Mouse (Mus musculus): Measurements from ENCODE around the gene Enpp6. TPM values are rescaled to one million over a fixed set of nuclear protein-coding genes. Genes with fewer than 3 reads are reported as not detected.
"Not testable (repeated sequence)": the region's sequence is repeated elsewhere in the genome, so short reads cannot be mapped to it uniquely, and the experiment has no call there.

Enpp6 gene
- total RNA-seq, 2 experiments from 2014 or later: 6.7 to 9.9 TPM

DNA sequence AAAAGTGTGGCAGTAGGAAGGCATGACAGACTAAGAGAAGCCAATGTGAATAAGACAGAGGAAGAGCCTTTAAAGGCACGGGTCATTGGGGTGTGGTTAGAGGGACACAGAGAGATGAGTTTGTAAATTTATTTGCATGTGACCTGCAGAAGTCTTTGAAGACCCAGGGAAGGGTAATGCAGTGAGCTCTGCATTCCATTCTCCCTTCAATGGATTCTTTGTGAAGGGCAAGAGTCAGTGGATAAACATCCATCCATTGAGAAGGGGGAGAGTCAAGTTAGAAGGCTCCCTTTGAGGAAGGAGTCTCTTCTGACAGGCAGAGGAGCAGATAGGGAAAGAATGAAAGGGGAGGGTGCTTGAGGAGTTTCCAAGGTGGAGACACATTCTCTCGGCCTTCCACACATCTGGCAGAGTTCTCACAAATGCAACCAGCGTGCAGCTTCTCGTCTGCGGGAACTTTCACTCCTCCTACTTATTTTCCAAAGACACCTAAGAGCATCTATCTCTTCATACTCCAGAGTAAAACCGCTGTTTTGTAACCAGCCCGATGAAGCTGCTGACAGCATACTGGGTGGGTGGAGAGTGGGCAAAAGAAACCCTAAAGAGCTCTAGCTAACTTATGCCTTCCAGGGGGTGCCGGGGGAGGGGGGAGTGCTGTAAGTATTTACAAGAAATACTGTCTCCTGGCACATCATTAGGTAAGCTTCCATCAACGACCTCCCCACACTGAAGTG lies 9.4 kb downstream of the Enpp6 start:
- no peak for DNase-seq

DNA sequence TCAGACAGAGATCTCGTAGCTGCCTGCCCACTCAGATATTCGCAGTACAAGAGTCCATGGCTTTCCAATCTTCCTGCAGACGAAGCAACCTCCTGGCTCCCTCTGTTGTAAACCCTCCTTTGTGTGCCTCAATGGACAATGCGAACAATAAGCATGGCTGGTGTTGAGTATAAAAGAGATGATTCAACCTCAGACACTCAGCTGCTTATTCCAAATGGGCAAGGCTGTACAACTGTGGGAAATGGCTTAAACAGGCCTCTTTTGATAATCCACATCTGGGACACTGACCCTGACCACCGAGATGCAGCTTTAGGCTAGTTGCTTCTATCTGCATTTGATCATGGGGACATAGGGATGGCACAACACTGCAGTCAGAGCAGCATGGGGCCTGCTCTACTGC lies 19.0 kb downstream of the Enpp6 start:
- DNase-seq: no peak

DNA sequence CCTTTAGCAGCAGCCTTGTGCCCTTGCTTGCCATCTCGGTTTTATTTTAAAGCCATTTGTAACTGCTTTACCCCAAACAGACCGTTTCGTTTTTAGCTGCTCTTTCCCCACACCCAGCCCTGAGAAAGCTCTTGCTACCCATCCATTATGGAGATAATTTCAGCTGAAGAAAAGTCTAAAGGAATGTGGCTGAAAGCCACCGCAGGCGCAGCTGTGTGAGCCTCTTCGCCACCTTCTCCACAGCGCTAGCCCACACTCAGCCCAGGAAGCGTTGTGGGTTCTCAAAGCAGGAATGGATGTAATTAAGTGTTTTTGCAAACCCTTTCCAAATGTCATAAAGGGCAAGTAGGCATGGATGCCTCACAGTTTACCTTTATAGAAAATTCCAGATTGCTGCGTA lies 20.1 kb downstream of the Enpp6 start:
- DNase-seq: no peak

DNA sequence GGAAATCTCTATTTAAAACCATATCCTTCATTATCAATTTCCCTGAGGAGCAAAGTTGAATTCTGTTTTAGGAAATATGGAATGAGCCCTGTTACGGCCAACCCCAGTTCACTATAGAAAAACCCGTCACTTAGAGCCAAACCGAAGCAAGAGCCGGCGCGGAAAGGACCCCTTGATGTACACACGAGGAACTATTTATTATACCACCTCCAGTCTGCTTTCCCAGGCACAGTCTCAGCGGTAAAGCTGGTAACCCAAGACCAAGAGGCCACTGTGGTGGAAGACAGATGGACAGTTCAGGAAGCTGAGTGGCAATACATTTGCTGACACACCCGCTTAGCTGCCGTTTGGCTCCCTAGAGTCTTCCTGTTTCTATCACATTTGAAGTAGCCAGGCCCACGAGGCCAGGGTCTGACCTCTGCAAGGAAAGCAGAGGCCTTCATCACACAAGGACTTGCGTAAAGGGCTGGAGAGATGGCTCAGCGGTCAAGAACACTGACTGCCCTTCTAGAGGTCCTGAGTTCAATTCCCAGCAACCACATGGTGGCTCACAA lies 21.6 kb downstream of the Enpp6 start:
- DNase-seq: no peak

DNA sequence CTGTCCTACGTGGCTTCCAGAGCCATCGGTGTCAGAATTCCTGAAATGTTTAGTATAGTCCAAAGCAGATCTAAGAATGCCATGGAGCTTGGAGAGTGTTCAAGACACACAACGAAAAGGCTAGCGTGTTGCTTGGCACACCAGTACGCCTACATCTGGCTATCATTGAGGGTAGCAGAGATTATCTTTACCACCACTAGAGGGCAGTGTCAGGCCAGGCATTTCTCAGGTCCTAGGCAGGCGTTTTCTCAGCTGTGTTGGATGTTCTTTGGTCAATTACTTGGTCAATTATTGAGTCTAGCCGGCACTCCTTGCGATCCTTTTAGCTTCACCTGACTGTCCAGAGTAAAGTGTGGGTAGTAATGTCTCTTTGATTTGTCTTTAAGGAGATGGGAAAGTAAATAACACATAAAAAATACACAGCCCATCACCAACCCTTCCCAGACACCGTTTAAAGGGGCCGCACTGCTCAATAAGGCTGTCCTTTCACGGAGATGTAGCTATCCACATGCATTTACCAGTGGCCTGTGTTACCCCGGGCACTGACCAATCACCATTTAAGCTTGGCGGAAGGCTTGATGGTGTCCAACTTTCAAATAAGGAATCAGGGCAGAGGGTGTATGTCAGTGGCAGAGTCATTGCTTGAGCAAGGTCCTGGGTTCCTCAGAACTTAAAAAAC lies 29.7 kb downstream of the Enpp6 start:
- DNase-seq: peak; percentile 53 to 69

DNA sequence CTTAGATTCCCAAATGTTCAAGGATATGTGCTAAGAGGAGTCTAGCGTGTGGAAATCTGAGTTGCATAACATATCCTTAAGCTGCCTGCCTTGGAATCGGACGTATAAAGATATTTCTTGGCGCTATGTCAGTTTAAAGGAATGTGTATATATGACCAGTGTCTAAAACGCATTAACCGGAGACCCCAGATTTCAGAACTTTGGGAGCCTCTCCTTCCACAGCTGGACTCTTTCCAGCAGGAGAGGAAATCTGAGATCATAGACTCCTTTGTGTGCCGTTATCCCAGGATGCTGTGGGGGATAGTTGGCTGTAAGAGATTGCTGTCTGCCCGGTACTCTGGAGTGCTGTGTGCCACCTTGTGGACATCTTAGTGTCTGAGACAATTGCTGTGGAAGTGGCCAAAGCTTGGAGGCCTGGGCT lies 34.5 kb downstream of the Enpp6 start:
- no peak for DNase-seq

DNA sequence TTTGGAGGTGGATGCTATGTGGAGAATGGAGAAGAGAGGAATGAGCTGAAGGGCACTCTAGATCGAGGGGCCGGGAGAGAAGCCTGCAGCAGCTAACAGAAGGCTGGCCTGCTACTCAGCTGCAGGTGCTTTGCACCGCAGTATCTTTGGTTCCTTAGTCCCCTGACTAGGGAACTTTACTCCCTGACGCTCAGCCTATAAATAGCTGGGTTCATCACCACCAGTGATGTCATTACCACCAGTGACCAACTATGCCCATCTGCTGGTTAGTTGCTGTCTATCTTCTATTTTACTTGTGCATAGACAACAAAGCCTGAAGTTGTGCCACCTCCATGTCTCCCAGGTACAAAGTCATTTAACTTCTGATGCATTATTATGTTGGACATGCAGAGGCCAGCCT lies 37.9 kb downstream of the Enpp6 start:
- DNase-seq: no peak

DNA sequence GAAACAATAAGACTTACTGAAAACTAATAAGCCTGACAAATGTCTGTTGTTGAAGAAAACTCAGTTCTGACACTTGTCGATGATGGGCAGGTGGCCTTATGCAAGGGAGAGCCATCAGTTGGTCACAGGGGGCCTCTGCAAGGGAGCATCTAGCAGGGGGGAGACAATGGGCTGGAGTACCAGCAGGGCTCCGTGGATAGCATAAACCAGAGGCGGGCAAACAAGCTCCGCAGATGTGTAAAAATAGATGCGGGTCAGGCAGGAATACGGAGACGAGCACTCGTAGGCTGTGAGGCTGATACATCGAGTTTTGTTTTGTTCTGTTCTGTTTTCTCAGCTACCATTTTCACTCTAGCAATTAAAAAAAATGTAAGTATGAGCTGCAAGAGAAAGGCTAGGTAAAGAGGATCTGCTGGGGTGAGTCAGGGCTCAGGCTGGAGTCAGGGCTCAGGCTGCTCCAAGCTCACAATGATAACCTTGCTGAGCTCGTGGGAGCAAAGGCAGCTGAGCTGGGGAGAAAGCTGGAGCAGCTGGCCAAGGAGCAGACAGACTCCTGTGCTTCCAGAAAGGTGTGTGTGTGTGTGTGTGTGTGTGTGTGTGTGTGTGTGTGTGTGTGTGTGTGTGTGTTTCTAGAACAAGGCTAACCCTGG lies 40.3 kb downstream of the Enpp6 start:
- no peak for DNase-seq

DNA sequence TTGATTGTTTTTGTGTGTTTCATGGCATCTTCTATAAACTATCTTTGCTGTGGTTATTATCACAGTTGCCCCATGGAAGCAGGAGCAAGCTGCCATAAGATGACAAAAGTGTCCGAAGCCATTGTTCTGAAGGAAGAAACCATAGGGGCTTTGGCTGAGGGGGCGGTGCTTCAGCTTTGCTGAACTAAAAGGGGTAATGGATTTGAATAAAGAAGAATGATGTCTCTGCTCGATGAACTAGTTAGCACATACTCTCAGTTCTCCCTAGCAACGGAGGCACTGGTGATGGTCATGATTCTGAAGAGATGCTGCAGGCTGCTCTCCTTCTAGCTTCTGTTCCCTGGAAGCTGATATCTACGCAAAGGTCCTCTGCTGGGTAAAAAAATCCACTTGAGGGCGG lies 41.8 kb downstream of the Enpp6 start:
- DNase-seq: no peak

DNA sequence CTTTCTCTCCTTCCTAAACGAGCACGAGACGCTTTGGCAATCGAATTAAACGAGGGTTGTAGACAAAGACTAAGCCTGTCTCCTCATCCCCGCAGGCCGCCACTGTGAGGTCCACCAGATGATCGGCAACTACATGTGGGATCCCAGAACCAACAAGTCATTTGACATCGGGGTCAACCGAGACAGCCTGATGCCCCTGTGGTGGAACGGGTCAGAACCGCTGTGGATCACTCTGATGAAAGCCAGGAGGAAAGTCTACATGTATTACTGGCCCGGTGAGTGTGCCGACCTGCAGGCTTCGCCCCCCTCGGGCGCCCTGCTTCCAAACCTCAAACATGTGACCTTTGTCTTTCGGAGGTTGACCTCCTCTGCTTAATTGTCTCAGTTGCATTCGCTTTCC lies 43.6 kb downstream of the Enpp6 start:
- DNase-seq: no peak

DNA sequence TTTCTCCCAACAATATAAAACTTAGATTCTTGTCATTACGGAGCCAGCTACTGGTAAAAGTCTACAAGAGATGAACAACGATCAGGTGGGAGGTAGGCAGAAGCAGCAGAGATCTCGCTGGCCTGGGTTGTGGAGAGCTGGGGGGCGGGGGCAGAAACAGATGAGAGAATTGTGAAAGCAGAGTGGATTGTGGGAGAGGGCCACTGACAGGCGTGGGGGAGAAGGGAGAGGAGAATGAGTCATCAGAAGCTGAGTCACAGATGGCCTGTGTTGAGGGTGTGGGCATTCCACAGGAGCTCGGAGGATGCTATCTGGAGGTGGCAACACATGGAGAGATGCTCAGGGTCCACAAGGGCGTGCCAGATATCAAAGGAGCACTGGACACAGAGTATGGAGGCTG lies 45.4 kb downstream of the Enpp6 start:
- peak; percentile 24 to 43 for DNase-seq

DNA sequence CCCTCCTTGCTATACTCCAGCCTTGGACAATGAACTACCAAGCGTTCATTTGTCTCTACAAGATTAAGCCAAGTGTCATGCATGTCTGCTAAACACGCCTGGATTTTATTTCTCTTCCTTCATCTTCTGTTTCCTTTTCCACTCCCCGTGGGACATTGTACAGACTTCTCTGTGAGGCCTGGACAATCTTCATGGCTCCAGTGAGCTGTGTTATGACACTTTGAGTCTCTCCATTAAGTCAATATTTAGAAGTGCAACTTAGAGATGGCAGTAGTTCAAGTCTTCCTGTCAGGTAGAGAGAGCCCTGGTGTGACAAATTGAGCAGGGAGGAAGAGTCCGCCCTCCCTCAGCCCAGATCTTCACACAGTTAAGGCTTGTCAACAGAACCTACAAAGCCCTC lies 47.3 kb downstream of the Enpp6 start:
- DNase-seq: no peak

DNA sequence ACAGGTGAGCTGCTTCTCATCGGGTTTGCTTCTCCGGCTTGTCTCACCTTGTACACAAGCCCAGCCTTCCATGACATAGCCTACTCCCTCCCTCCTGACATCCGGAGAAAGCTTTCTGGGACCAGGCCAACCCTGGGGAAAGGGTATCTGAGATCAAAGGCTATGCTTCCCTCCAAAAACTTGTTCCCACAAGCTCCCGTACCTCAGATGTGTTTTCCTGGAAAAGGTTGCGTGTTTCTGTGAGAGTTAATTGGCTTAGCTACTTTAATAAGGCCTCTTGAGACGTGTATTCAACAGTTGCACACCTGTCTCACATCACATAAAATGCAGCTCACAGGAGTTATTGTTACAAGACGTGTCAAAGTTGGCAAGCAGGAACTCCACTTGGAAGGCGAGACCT lies 49.8 kb downstream of the Enpp6 start:
- DNase-seq: no peak

DNA sequence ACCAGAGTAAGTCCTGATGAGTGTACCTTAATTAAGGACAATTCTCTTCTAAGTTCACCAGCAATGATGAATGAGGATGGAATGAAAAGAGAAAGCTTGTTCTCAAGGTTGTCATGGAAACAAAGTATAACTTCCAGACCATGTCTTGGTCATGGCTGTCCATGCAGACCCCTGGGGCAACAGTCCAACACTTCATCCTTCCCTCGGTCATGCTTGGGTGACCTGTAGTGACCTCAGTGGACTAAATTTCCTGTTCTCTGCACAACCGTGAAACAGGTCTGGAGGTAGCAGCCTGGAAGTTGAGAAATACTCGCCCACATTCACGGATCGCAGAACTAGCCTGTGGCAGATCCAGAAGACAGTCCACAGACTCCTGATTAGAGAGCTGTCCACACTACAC lies 50.7 kb downstream of the Enpp6 start:
- DNase-seq: no peak

DNA sequence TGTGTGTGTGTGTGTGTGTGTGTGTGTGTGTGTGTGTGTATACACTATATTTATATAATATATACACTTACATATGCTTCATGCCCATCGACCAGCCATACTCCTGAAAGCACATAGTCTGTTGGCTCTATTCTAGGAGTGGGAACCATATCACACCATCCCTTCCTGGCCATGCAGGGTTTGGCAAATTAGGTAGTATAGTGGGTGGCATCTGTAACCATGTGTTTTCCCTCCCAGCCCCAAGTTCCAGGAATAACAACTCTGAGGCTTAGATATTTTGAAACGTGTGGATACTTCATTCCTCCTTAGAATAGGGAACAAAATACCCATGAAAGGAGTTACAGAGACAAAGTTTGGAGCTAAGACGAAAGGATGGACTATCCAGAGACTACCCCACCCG lies 53.5 kb downstream of the Enpp6 start:
- DNase-seq: not testable (repeated sequence)

DNA sequence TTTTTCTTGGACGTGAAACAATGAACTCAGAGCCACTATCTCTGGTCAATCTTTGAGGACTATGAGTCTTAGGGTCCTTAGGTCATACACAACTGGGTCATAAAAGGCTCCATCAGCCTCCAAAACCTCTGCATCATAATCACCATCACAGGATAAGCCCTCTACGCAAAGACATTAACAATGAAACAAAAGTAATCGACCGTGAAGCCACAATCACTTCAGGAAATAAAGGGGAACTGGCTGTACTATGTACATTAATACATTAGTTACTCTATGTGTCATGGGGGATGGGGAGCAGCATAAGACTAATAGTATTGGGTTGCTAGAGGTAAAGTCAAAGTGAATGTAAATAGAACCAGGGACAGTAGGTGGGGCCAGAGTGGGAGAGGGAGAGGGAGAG lies 59.7 kb downstream of the Enpp6 start:
- DNase-seq: no peak

DNA sequence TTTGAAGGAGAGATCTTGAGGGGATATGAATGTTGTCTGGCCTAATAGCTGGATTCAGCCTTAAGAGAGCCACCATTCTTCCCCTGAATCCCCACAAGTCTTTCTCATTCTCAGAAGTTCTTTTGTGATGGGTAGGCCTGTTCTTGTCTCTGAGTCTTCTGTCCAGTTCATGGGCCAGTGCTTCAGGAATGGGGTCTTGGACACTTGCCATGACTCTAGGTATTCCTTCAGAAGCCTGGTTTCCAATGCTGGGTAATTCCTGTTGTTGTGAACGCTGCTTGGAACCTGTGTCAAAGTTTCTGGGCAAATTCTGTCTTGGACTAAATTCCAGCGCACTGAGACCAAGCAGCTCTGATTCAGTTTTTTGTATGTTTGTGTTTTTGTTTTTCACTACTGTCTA lies 60.5 kb downstream of the Enpp6 start:
- no peak for DNase-seq

DNA sequence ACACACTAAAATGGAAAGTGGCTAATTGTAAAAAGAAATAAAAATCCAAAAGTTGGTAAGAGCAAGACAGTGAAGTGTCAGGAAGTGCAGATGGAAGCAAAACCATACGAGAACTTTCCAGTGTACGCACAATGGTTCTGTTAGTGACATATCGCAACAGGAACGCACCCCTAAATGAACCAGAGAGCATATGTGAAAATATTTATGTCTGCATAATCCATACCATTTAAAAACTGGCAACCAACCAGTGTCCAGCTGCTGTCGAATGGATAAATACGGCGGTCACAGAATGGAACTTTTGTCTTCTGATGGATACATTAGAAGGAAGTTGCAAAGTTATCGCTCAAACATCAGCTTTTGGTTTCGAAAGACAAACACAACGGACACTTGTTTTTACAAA lies 61.9 kb downstream of the Enpp6 start:
- no peak for DNase-seq

DNA sequence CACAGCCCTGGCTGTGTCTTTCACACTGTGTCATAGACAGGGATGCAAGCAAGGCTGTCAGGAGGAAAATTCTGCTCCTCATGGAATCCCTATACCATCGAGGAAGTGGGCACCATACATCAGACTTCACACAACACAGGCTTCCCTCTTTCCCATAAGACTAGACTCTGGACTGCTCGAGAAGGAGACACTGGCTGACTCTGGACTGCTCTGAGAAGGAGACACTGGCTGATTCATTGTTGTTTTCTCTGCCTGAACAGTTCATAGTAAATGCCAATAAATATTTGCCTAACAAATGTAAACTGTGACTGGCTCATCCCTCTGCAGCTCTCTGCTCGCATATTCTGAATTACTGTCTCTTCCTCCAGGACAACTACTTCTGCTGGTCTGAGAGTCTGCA lies 66.0 kb downstream of the Enpp6 start:
- DNase-seq: no peak

DNA sequence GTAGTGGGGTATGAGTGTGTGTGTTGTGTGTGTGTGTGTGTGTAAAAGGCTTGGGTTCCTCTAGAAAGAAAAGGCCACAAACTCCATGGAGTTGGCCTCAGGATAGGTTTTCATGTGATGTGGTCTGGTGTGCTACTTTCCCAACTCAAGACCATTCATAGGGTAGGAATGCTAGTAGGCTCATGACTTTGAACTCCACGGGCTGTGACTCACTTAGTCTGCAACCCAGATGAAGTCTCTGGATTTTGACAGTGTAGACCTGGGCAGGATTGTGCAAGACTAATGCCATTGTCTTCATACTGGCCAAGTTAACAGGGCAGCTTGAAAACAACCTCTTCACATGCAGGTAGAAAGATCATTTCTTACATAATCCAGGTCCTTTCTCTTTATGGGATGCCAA lies 69.4 kb downstream of the Enpp6 start:
- DNase-seq: no peak

DNA sequence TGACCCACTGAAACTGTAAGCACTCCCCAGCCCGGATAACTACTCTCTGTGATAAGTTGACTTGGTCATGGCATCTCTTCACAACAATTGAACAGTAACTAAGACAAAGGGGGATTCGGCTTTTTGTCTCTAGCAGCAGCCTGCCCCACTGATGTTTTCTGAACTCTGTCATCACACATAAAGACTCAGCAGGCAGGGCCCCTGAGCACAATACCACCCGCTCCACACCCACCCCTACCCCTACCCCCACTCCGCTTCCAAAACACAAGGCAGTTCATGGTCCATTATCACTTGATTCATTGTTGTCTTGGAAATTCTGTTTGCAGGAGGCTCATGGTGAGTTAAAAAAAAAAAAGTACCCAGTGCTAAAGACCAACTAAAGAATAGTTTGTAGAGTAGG lies 71.8 kb downstream of the Enpp6 start:
- no peak for DNase-seq

DNA sequence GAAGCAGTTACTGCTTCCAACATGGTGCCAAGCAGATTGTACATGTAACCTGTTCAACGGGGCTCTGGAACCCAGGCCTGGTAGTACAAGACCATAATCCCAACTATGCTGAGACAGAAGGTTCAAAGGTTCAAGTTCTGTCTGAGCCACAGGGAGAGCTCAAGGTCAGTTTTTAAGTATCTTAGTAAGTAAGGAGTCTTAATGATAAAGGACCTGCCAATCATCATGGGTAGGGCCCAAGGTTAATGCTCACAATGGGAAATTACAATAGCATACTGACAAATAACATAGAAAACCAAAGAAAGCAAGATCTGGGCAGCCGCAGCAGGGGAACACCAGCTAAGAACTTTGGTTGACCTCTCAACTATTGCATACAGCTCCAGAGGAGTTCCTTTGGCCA lies 72.3 kb downstream of the Enpp6 start:
- DNase-seq: no peak

DNA sequence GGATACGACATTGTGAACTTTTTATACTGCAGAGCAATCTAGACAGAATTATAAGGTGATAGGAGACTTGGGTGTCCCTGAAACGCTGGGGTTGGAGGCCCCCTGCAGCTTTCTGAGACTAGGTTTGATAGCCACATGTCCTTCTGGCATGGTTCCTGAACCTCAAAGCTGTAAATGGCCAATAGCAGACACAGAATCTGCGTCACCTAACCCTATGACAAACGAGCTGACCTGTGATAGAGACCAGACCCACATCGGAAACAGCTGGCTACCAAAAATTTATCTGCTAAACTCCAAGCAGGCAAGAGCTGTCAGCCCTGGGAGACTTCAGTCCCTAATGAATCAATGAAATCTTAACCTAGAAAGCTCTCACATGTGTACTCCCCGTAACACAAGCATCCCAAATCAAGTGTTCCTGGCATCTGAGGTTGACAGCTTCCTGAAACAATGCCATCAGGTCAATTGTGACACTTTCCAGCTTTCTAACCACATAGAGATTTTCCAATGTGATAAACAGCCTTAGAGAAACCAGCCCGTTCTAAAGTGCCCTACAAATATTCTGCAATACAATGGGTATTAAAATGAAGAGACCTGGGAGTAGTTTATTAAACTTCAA lies 74.5 kb downstream of the Enpp6 start:
- no peak for DNase-seq

All from layer of hippocampus, postnatal 36 days (tissue).